Mouse (Mus musculus): Measurements from ENCODE around the gene Dcp1b.
A peak's percentile ranks its signal among the peaks of the same experiment; 100 is the strongest.

Gene Dcp1b

DNA sequence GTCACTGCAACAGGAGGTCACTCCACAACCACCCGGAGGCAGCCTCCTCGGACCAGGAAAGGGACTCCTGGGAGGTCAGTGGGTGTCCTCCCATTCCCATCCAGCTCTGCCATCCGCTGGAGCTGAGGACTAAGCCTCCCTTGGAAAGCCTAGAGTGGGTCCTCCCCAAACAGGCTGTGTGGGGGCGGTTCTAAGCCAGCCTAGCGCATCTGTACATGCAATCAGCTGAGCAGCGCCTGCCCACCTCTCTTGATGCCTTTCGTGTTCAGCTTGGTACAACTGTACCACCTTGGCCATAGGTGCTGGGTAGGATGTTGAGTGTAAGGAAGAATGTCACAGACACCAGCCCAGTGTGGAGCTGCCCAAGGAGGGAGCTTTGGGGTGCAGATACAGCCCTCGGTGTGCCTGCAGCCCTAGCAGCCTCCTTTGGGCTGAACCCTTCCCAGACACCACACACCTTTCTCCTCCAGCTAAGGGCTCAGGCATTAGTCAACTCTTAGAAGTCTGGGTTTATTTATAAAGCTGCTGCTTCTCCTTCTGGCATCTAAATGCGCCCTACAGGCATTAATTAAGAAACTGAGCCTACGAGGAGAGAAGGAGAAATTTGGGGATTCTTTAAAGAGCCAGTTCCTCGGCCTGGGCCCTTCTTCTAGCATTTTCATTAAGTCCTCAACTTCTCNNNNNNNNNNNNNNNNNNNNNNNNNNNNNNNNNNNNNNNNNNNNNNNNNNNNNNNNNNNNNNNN, 54.0 kb downstream of the Dcp1b start:
- DNase-seq (ENCODE audit: low spot score in 2 of 2), result no peak

DNA sequence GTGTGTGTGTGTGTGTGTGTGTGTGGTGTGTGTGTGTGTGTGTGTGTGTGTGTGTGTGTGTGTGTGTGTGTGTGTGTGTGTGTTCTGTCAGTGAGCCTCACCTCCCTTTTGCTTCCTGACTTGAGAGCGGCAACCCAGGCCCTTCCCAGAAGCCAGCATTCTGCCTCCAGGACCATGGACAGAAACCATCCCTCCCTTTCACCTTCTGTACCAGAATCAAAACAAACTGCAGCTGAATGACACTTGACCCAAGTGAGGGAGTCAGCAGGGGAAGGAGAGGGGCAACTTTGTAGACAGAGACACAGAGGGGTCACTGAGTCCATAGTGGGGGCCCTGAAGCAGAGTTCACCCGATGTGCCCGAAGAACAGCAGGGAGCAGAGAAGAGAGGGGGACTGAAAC, 58.0 kb downstream of the Dcp1b start:
- no peak for DNase-seq (ENCODE audit: low spot score in 2 of 2)

DNA sequence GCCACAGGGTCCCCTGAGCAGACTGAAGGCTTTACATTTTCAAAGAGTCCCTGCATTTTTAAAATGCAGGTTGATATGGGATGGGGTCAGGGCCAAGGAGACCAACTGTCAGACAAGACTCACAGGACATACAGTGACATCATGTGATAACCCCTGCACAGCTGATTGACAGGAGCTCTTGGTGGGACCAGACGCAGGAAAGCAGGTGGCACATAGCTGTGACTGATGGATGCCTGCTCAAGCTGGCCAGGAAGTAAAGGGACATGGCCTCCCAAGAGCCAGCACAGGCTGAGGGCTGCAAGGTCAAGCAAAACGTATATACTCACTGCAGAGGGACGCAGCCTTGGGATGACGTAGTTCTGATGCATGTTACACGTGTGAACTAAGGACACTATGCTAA, 60.4 kb downstream of the Dcp1b start:
- no peak for DNase-seq (ENCODE audit: low spot score in 2 of 2)

DNA sequence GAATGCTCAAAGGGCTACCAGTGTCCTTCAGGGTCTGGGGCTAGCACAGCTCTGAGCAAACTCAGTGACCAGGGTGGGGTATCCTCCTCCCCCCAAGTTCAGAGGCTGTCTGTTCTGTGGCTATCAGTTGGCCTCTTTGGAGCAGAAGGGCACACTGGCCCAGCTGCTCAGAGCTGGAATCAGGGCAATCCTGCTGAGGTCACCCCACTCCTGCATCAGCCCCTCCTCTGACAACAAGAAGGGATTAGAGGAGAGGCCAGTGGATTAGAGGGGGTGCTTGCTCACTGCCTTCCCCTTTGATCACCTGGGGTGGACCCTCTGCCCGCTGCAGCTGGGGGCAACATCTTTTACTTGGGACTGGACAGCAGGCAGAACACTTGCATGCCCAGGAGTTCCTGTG, 61.2 kb downstream of the Dcp1b start, which contains the start of gene Cacna2d4:
TSS of gene Cacna2d4 (plus strand) at position 286 of the 400 bp plus-strand sequence.
- DNase-seq (ENCODE audit: low spot score in 2 of 2), result no peak

DNA sequence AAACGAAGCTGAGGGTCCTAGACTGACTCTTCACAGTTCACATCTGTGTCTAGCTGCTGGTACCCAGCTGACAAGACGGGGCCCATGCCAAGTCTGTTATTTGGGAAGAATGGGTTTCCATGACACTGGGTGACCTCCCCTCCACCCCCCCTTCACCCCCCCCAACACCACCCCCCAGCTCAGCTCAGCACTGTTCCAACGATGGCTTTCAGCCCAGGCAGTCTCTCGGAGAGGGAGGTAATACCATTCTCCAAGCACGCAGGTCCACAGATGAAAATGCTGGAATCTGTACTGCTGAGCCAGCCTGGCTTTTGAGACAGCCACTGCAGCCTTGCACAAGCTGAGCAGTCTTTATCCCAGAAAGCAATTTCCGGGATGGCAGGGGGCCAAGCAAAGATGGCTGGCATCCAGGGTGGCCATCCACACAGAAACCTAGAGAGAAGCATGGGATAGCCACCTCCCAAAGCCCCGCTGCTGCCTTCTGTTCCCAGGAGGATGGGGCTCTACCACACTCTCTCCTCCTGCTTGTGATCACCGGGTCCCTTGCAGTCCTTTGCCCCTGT, 62.5 kb downstream of the Dcp1b start:
- DNase-seq (ENCODE audit: low spot score in 2 of 2), result peak; percentile 54 to 61

DNA sequence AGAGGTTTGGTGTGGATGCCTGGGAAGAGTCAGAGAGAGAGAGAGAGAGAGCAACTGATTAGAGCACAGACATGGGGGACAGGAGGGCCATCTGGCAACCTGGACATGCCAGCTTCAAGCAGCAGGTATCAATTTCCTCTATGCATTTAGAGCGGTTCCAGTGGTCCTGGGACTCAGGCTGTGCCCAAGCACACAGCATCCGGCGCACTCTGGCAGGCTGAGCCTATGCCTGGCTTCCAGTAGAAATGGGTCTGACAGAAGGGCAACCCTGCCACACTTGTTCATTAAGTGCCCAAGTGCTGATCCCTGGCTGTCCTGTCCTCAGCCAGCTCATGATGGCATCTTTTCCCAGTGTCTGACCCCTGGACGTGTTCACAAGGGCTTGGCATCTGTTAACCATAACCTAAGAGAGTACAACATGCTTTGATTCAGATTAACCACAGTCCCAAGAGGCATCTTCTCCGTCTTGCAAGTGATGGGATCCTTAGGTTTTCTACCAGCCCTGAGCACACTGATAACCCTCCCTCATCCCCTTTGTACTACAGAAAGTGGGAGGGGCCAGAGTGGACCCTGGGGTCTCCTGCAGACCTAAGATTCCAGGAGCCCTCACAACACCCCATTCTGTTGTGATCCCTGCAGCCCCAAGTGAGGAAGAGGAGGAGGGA, 64.4 kb downstream of the Dcp1b start:
- DNase-seq (ENCODE audit: low spot score in 2 of 2), result no peak

DNA sequence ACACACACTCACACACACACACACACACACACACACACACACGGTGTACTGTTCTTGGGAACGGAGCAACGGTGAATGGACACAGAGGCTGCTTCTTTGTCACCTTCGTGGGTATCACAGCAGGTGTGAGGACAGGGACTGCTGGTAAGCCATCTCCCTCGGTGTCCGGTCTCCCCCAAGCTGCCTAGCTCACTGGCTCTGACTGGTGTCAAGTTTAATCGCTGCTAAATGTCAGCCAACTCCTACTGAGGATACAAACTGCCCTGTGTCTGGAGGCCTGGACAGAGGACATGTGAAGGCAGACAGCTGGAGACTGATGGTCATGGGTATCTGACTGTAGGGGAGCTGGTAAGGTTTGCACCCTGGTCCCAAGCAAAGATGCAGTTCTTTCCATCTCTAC, 65.2 kb downstream of the Dcp1b start:
- no peak for DNase-seq (ENCODE audit: low spot score in 2 of 2)

DNA sequence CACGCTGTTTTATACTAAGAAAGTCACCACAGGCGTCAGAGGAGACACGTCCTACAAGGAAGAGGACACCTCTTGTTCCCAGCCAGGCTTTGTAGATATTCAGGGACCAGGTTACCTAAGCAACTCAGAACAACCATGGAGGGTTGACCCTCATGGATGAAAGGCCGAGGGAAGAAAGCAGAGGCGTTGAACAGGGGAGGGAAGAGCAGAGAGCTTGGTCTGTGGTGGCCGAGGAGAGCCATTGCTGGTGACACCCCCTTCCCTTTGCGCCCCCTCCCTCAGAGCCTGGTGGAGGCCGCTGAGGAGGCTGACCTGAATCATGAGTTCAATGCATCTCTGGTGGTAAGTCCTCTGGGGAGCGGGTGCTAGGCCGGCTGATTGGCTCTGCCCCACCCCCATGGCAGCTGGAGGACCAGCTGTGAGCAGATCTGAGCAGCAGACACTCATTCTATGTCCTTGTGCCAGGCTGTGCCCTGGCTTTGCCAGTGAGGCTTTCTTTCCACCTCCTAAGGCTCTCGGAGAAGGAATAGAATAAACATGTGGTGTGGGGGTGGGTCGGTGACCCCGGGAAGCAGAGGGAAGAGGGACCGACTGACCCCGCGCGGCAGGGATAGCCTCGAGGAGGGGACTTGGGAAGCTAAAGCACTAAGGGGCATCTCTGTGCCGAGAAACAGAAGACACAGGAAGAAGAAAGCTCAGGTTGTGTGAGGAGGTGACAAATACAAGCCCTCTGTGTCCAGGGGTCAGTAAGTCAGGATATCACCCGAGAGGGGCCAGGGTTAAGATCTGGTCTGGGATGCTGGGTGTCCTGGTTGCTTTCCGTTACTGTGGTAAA, 66.0 kb downstream of the Dcp1b start:
- no peak for DNase-seq (ENCODE audit: low spot score in 2 of 2)

DNA sequence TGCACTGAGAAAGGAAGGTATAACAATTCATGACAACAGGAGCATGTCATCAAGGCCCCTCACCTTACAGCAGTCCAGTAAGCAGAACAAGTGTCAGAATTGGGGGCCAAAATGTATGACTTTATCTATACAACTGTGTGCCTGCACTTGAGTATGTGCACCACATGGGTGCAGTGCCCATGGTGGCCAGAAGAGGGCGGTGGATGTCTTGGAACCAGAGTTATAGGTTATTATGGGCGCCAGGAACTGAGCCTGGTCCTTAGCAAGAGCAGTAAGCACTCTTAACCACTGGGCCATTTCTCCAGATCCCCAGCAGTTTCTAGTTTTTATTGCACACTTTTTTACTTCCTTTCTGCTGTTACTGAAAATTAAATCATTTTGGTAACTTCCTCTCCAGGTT, 71.0 kb downstream of the Dcp1b start:
- DNase-seq (ENCODE audit: low spot score in 2 of 2), result no peak

DNA sequence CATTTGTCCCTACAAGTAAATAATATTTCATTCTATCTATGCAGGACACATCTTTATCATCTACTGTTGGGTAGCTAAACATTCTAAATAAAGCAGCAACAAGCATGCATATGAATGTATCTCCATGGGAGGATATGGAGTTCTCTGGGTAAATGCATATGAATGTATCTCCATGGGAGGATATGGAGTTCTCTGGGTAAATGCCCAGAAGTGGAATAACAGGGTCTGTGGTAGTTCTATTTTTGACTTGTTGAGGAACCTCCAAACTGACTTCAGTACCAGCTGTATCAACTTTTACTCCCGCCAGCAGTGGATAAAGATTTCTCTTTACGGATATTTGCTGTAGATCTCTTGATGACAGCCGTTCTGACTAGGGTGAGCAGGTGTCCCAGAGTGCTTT, 73.5 kb downstream of the Dcp1b start:
- DNase-seq (ENCODE audit: low spot score in 2 of 2), result no peak

DNA sequence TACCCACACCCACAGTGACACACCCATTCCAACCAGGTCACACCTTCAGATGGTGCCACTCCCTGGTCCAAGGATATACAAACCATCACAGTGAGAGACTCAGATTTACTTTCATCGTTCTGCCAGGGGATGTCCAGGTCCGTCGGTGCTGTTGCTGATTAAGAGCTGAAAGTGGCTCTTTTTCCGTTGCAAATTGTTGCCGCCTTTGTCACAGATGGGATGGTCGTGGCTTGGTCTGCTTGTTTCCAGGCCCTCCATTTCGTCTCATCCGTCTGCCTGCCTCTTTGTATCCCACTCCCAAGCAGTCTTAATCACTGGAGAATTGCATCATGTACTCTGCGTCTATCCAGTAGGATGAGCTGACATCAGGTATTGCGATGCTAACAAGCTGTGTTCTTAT, 74.7 kb downstream of the Dcp1b start:
- DNase-seq (ENCODE audit: low spot score in 2 of 2), result no peak

DNA sequence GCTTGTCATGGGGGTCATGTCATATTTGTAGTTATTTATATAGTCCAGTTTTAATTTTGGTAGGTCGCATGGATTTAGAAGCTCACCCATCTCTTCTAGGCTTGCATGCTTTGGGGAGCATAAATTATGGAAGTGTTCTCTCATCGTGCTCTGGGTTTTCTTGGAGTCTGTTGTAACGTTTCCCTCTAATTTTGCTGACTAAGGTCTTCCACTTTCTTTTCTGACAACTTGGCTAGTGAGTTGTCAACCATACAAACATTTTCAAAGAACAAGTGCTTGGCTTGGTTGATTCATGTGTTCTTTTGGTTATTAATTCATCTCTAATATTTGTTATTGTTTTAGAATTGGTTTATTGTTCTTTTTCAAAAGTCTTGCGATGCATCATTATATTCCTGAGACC, 76.7 kb downstream of the Dcp1b start:
- DNase-seq (ENCODE audit: low spot score in 2 of 2), result no peak
